Mouse (Mus musculus) brain, adult 2 months (tissue): ENCODE results near the gene Stau1.
"Not testable (repeated sequence)": the region's sequence is repeated elsewhere in the genome, so short reads cannot be mapped to it uniquely, and the experiment has no call there.

Experiments
- DNase-seq: peaks from one replicate; pipeline ENCODE4 v3.0.0; 2011; ENCODE audit warnings: low read depth, low spot score

The Stau1 gene

GRCm38 (mm10) chr2:166995796-166996532 is at the start of gene Stau1:
Gene Stau1, minus strand, starts transcription at chr2:166996299.
- DNase-seq = peak; percentile 99

GRCm38 (mm10) chr2:167043400-167044121 is 47.5 kb upstream of the Stau1 start:
- no peak for DNase-seq

GRCm38 (mm10) chr2:167039386-167039785 is 43.3 kb upstream of the Stau1 start:
- DNase-seq = no peak

- DNase-seq = no peak
Observed at GRCm38 (mm10) chr2:167038716-167039115, 42.6 kb upstream of the Stau1 start.

GRCm38 (mm10) chr2:167038297-167038696 is 42.2 kb upstream of the Stau1 start:
- DNase-seq = peak; percentile 54

GRCm38 (mm10) chr2:167037710-167038109 is 41.6 kb upstream of the Stau1 start:
- peak; percentile 38 for DNase-seq

GRCm38 (mm10) chr2:167030507-167030906 is 34.4 kb upstream of the Stau1 start:
- DNase-seq = no peak

GRCm38 (mm10) chr2:167028553-167028952 is 32.5 kb upstream of the Stau1 start:
- no peak for DNase-seq

GRCm38 (mm10) chr2:167019396-167019795 is 23.3 kb upstream of the Stau1 start:
- no peak for DNase-seq

GRCm38 (mm10) chr2:167015382-167015718 is 19.3 kb upstream of the Stau1 start:
- no peak for DNase-seq

GRCm38 (mm10) chr2:167014702-167015381 is 18.7 kb upstream of the Stau1 start, which contains the start of gene Ddx27:
Gene Ddx27, plus strand, starts transcription at chr2:167015193.
- peak; percentile 96 for DNase-seq

GRCm38 (mm10) chr2:167010546-167010945 is 14.4 kb upstream of the Stau1 start:
- DNase-seq = peak; percentile 55

- DNase-seq = no peak
Observed at GRCm38 (mm10) chr2:167009483-167009882, 13.4 kb upstream of the Stau1 start.

GRCm38 (mm10) chr2:167007565-167007964 is 11.5 kb upstream of the Stau1 start:
- DNase-seq = not testable (repeated sequence)

- DNase-seq = peak; percentile 67
Observed at GRCm38 (mm10) chr2:167007001-167007491, 10.9 kb upstream of the Stau1 start.

GRCm38 (mm10) chr2:167006355-167006754 is 10.3 kb upstream of the Stau1 start:
- DNase-seq = no peak

- DNase-seq = peak; percentile 96
Observed at GRCm38 (mm10) chr2:167004099-167004854, 8.2 kb upstream of the Stau1 start.

- no peak for DNase-seq
Observed at GRCm38 (mm10) chr2:167001486-167001885, 5.4 kb upstream of the Stau1 start.

- no peak for DNase-seq
Observed at GRCm38 (mm10) chr2:166996533-166996894, 415 bp upstream of the Stau1 start.

GRCm38 (mm10) chr2:166995021-166995795 is 891 bp downstream of the Stau1 start:
- DNase-seq = peak; percentile 32

GRCm38 (mm10) chr2:166991945-166992344 is 4.2 kb downstream of the Stau1 start:
- no peak for DNase-seq
